Mouse (Mus musculus) forebrain, embryonic 11.5 days (tissue): ENCODE results near the gene Tmco4. TPM values are rescaled to one million over a fixed set of nuclear protein-coding genes. Genes with fewer than 3 reads are reported as not detected.

Source experiments
- ATAC-seq: fragments of 200-750 bp; cut with Nextera tagmentation; replicated peaks from 2 replicates; pipeline ENCODE4 v1.8.0; 2017; ENCODE audit warnings: moderate TSS enrichment; ENCODE audit not compliant: low FRiP score
- DNase-seq: peaks from one replicate; pipeline ENCODE4 v3.0.0-alpha.2; 2017; ENCODE audit warnings: low spot score
- H3K27ac ChIP-seq: fragments of 300-500 bp; sonication (generic); 2 replicates; pipeline ENCODE4 v1.5.1; 2014; ENCODE audit warnings: low read depth, low read length
- H3K27me3 ChIP-seq: fragments of 300-500 bp; sonication (generic); 2 replicates; pipeline ENCODE4 v1.6.1; 2014; ENCODE audit warnings: mild to moderate bottlenecking, low read length, mixed read lengths; ENCODE audit not compliant: control insufficient read depth, insufficient read depth
- H3K36me3 ChIP-seq: fragments of 300-500 bp; sonication (generic); 2 replicates; pipeline ENCODE4 v1.6.1; 2014; ENCODE audit warnings: mild to moderate bottlenecking, low read length, moderate library complexity, mixed read lengths; ENCODE audit not compliant: control insufficient read depth, insufficient read depth
- H3K4me1 ChIP-seq: fragments of 300-500 bp; sonication (generic); replicated peaks from 2 replicates; pipeline ENCODE4 v1.6.1; 2014; ENCODE audit warnings: low read length, mixed read lengths; ENCODE audit not compliant: control insufficient read depth, insufficient read depth
- H3K4me2 ChIP-seq: fragments of 300-500 bp; sonication (generic); 2 replicates; pipeline ENCODE4 v1.6.1; 2014; ENCODE audit warnings: low read depth, mild to moderate bottlenecking, low read length, moderate library complexity, mixed read lengths; ENCODE audit not compliant: severe bottlenecking
- H3K4me3 ChIP-seq: fragments of 300-500 bp; sonication (generic); 2 replicates; pipeline ENCODE4 v1.5.1; 2014; ENCODE audit warnings: low read depth, low read length
- H3K9ac ChIP-seq: fragments of 300-500 bp; sonication (generic); 2 replicates; pipeline ENCODE4 v1.6.1; 2014; ENCODE audit warnings: low read length
- H3K9me3 ChIP-seq: fragments of 300-500 bp; sonication (generic); 2 replicates; pipeline ENCODE4 v1.6.1; 2016; ENCODE audit warnings: low read length, mixed read lengths; ENCODE audit not compliant: control insufficient read depth
- WGBS: fragments of 180-500 bp; shearing (Covaris S2); extraction: QIAGEN DNeasy Blood & Tissue Kit; methylation state at CpG from one replicate; pipeline ENCODE4 v1.1.7; 2014; 5-methylcytosine and 5-hydroxymethylcytosine counted together
- polyA plus RNA-seq: library from polyadenylated mRNA; unstranded; fragments of >200 nt; fragmentation: Nextera tagmentation; extraction: Ambion mirVana; gene quantifications from 2 replicates; pipeline ENCODE4 v1.2.1, GENCODE M21; 2014

The Tmco4 gene
- 0.77 and 0.96 TPM in 2 replicates for polyA plus RNA-seq

- H3K4me2 ChIP-seq: peak within 1 kb of the TSS; percentile 94
- H3K36me3 ChIP-seq: no peaks in the 10 kb centered on the region
- H3K4me1 ChIP-seq: peaks cover 2% of the 10 kb centered on the region; the same call in 1 of the 2 replicates
- H3K27ac ChIP-seq: no peak within 1 kb of the TSS
- DNase-seq (peak; percentile 73), ATAC-seq (0 out of 2 replicates have a peak, but pooled peaks have one; percentile 42)
- H3K27me3 ChIP-seq: no peaks in the 10 kb centered on the region; the same call in 1 of the 2 replicates
- 1% methylated on average over 55 of the region's 60 CpGs for WGBS
- H3K4me3 ChIP-seq: peak within 1 kb of the TSS; percentile 53
- no peaks in the 10 kb centered on the region for H3K9me3 ChIP-seq
- peak within 1 kb of the TSS; percentile 84 for H3K9ac ChIP-seq
Measured at GRCm38 (mm10) chr4:138972827-138973718, at the start of gene Tmco4. TSS of gene Tmco4 (plus strand) at chr4:138972888.

DNA sequence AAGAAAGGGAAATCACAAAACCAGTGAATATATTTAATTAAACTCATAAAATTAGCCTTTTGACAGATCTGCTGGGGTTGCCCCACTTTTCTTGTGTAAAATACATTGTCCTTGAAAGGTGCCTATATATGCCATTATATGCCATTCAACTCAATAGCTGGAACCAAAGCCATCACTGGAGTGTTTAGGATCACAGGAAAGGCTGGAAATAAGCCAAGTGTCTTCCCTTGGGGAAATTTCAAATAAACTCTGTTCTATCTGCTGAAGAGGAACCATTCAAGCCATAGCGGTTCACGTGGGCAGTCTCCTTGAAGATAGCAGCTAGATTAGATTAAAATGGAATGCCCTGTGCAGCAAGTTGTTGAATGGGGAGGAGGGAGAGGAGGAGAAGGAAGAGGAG lies 47.1 kb upstream of the Tmco4 start:
- 84% methylated on average over 2 of the region's 2 CpGs for WGBS
- H3K27me3 ChIP-seq: no peaks in the 10 kb centered on the region
- no peaks in the 10 kb centered on the region for H3K9me3 ChIP-seq
- no peak overlapping the region for H3K4me3 ChIP-seq
- no peak overlapping the region for H3K4me2 ChIP-seq
- H3K4me1 ChIP-seq: no peaks in the 10 kb centered on the region
- H3K36me3 ChIP-seq: no peaks in the 10 kb centered on the region
- DNase-seq (no peak), ATAC-seq (no peak)
- no peak overlapping the region for H3K27ac ChIP-seq
- H3K9ac ChIP-seq: no peak overlapping the region

DNA sequence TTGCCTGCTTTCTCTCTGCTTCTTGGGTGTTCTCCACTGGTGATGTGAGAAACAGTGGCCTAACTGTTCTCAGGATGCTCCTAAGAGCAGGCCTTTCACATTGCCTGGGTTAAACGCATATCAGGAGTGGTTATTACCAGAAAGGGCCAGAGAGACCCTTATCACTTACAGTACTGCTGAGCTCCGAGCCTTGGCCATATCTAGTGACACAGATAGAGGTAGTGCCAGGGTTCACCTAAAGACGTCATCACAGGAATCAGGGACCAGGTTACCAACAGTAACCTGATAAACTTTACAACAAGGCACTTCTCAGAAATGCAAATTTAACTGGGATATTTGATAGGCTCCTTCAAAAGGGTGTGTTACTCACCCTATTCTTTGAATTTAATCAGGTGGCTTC lies 38.8 kb upstream of the Tmco4 start:
- H3K4me3 ChIP-seq: no peak overlapping the region
- H3K36me3 ChIP-seq: no peaks in the 10 kb centered on the region
- no peaks in the 10 kb centered on the region for H3K4me1 ChIP-seq
- H3K27me3 ChIP-seq: no peaks in the 10 kb centered on the region
- no peak overlapping the region for H3K9ac ChIP-seq
- ATAC-seq: no peak
- H3K27ac ChIP-seq: no peak overlapping the region
- no peaks in the 10 kb centered on the region for H3K9me3 ChIP-seq
- WGBS: 76% methylated on average over 3 of the region's 3 CpGs
- no peak overlapping the region for H3K4me2 ChIP-seq
- DNase-seq: no peak

- Histone ChIP-seq H3K9ac (no peak overlapping the region), H3K4me1 (no peaks in the 10 kb centered on the region), H3K4me2 (no peak overlapping the region), H3K27ac (no peak overlapping the region), H3K27me3 (no peaks in the 10 kb centered on the region), H3K4me3 (no peak overlapping the region), H3K36me3 (no peaks in the 10 kb centered on the region), H3K9me3 (no peaks in the 10 kb centered on the region)
- ATAC-seq (no peak), DNase-seq (no peak)
- WGBS: 87% methylated on average over 11 of the region's 11 CpGs
Measured at GRCm38 (mm10) chr4:138934456-138935145, 38.1 kb upstream of the Tmco4 start.

DNA sequence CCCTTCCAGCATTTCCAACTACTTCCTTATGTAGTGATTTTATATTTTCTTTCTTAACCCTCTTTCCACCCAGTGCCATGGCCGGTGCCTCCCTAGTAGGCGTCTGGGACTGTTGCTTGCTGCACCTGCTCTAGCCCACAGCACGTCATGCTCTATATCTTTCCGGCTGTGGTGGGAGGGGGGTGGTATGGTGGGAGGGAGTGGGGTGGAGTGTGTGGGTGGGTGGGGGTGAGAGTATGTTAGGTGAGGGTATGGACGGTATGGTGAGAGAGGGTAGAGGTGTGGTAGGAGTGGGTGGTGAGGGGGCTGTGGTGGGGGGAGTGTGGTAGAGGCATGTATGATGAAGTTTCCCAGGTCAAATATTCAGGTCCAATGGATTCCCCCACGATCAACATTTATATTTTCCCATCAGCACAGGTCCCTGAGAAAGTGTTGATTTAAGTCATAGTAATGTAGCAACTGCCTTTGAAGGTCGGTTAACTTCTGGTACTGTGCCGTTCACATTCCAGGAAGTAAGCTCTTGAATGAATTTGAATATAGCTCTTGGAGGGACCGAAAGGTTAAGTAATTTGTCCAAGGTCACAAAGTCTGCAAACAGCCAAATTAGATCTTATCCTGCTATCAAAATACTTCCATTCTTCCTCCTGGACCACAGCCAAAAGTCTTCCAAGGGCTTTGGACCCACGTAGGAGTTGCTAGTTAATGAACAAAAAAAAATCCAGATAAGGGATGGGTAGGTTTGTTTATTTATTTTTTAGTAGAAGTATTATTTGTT lies 34.0 kb upstream of the Tmco4 start:
- no peak overlapping the region for H3K4me2 ChIP-seq
- H3K4me3 ChIP-seq: no peak overlapping the region
- no peaks in the 10 kb centered on the region for H3K27me3 ChIP-seq
- no peak for DNase-seq
- no peak for ATAC-seq
- H3K36me3 ChIP-seq: no peaks in the 10 kb centered on the region
- H3K9me3 ChIP-seq: no peaks in the 10 kb centered on the region
- no peak overlapping the region for H3K27ac ChIP-seq
- H3K9ac ChIP-seq: no peak overlapping the region
- H3K4me1 ChIP-seq: no peaks in the 10 kb centered on the region
- WGBS: 86% methylated on average over 10 of the region's 10 CpGs

DNA sequence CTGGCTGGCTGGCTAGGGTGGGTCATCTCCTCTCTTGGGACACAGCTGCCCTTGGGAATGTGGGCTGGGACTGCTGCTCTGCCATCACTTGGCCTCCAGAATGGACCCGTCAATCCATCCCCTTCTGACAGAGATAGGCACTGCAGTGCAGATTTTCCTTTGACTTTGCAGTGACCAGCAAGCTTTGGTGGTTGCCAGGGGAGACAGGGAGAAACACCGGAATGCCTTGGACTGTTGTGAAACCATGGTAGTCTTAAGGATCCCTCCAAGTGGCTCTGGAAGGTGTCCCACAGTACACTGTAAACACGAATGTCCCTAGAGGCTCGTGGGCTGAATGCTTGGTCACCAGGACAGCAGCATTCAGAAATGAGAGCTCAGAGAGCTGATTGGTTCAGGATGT lies 33.2 kb upstream of the Tmco4 start:
- no peak for DNase-seq
- 78% methylated on average over 4 of the region's 4 CpGs for WGBS
- no peaks in the 10 kb centered on the region for H3K9me3 ChIP-seq

DNA sequence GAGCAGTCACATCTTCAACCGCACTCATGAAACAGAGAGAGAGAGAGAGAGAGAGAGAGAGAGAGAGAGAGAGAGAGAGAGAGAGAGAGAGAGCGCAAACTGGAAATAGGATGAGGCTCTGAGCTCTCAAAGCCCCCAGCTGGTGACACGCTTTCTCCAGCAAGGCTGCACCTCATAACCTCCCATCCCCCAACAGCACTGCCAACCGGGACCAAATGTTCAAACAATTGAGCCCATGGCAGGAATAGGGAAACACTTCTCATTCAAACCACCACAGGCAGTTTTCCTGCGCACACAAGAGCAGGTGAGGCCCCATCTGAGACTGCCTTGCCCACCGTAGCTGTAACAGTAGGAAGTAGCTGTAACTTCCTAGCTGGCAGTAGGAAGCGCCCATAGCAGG lies 31.3 kb upstream of the Tmco4 start:
- WGBS: 50% methylated on average over 7 of the region's 7 CpGs

More for the DNA sequence above, 33.2 kb upstream of the Tmco4 start:
- H3K27me3 ChIP-seq: no peaks in the 10 kb centered on the region
- no peak overlapping the region for H3K4me2 ChIP-seq
- H3K9ac ChIP-seq: no peak overlapping the region
- no peak overlapping the region for H3K27ac ChIP-seq
- H3K4me1 ChIP-seq: no peaks in the 10 kb centered on the region
- no peak for ATAC-seq
- no peak overlapping the region for H3K4me3 ChIP-seq
- H3K36me3 ChIP-seq: no peaks in the 10 kb centered on the region

DNA sequence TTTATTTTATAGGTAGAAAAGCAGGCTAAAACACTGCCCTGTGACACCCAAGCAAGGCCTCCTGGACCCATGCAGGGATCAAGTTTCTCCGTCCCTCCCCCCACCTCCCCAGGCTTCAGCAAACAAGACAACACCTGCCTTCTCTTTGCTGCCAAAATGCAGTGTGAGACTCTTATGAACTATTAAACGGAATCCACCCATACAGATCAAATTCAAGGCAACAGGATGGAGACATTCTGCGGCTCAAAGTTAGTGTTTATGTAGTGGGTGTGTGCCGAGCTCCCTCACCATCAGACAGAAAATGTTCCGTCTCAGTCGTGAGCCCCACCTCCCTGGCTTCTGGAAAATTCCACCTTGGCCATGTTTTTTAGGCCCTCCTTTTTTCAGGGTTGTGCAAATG lies 30.7 kb upstream of the Tmco4 start:
- ATAC-seq (no peak), DNase-seq (no peak)
- no peak overlapping the region for H3K27ac ChIP-seq
- no peaks in the 10 kb centered on the region for H3K9me3 ChIP-seq
- no peaks in the 10 kb centered on the region for H3K27me3 ChIP-seq
- 68% methylated on average over 6 of the region's 6 CpGs for WGBS
- H3K36me3 ChIP-seq: no peaks in the 10 kb centered on the region
- no peak overlapping the region for H3K9ac ChIP-seq
- no peak overlapping the region for H3K4me2 ChIP-seq
- no peak overlapping the region for H3K4me3 ChIP-seq
- no peaks in the 10 kb centered on the region for H3K4me1 ChIP-seq

More for the DNA sequence above, 31.3 kb upstream of the Tmco4 start:
- Histone ChIP-seq H3K4me2 (no peak overlapping the region), H3K9me3 (no peaks in the 10 kb centered on the region), H3K4me1 (no peaks in the 10 kb centered on the region), H3K27ac (no peak overlapping the region), H3K27me3 (no peaks in the 10 kb centered on the region), H3K36me3 (no peaks in the 10 kb centered on the region), H3K9ac (no peak overlapping the region), H3K4me3 (no peak overlapping the region)
- DNase-seq (no peak), ATAC-seq (no peak)
